Mouse (Mus musculus): Measurements from ENCODE around the gene Ecm2. TPM values are rescaled to one million over a fixed set of nuclear protein-coding genes. Genes with fewer than 3 reads are reported as not detected.

Ecm2 gene
- under 1 TPM in 1 of 2 experiments, not detected in 1; 0.09 TPM for total RNA-seq (2023)

GRCm38 (mm10) chr13:49504510-49504909 lies at the start of gene Ecm2:
TSS of gene Ecm2 (plus strand) at chr13:49504810.

DNA sequence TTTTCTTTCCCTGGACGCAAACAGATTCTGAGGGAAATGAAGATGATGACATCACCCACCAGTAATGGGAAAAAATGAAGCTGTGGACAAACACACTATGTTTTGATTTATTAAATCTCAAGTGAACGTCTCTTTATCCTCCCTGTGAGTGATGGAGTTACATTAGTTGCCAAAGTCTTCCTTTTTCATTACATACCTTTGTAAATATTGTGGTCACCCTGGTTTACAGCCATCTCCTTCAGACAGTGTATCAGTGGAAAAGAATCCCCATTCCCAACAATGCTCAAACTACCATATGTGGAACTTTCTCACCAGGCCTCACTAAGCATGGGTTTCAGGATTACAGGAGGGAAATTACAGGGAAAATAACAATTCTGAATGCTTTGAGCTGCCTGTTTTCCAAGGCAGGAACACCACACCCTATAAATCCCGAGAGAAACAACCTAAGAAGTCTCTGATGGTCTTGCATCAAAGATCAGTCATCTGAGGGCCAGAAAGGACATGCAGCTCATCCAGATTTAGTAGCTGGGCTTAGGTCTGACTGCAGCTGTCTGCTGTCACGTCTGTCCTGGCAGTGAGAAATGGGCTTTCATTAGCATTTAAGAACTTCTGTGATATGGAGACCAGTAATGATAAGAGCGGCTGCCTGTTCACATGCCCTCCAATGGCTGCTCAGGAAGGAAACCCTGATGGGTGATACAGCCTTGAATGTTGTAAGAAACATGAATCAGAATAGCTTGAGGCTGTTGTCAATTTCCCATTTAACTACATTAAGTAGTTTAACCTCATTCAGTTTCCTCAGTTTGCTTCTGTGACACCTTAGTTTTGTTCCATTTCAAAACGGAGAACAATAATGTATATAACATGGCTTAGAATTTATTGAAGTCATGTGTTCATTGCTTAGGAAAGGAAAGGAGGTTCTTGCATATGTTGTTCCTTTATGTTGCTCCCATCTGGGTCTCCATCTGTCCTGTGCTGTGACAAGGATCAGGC lies 11.9 kb upstream of the Ecm2 start, which contains the start of gene Tes3-ps:
Tes3-ps (plus strand) TSS at position 943 of the 993 bp plus-strand sequence.

GRCm38 (mm10) chr13:49544279-49544678 lies 39.7 kb downstream of the Ecm2 start, which contains the start of gene Aspn:
TSS of gene Aspn (plus strand) at chr13:49544443.

DNA sequence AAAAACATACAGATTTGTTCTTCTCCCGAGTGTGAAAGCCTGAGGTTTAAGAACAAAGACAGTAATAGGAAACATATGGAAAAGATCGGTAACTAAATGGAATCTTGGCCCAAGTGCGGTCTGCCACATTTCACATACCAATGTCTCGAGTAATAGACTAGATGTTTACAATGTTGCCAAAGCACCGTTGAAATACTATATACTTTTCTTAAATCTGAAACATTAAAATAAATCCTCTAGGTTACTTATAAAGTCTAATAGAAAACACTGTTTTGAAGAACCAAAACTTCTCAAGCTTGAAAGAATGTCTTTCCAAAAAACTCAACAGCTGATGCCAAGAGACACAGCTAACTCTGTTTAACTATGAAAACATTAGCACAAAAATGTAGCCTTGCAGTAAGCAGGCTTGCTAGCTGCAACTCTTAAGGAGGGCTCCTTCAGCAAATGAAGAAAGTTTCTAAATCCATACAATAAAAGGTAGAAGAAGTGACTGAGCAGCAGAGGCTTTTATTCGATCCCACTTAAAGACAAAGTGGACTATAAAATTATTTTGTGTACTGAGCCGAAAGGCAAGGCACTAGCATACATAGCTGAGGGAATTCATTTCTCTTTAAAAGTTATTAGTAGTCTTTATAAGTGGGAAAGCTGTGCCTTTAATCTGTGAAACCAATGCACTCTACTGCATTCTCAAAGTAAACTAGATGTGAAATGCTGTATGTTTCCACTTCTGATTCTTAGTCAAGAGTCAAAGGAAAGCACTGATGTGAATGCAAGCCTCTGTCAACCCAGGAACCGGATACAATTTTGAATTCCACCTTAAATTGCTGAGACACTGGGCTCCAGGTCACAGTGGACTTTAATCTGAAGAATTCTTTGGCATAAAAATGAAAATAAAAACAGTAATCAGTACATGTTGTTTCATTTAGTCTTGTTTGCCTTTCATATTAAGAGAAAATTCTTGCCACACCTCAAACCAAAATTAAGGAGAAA lies 77.2 kb downstream of the Ecm2 start, which contains the start of gene Omd:
Omd (plus strand) TSS at position 922 of the 990 bp plus-strand sequence.

Other genes with a start within 250 kb of the Ecm2 start
- gene Fgd3, start 184.5 kb upstream of the Ecm2 start, total RNA-seq (2023), result 10 to 100 TPM; 86.3 to 89.9 TPM
- 10 to 100 TPM; 31.0 to 34.8 TPM for gene Bicd2, start 163.2 kb upstream of the Ecm2 start, total RNA-seq (2023)
- gene Ippk, start 83.6 kb upstream of the Ecm2 start, total RNA-seq (2023), result 10 to 100 TPM; 10.8 to 13.5 TPM
- 1 to 10 TPM in 1 of 2 experiments, under 1 TPM in 1; 0.92 to 1.0 TPM for gene Tes3-ps, start 11.5 kb upstream of the Ecm2 start, total RNA-seq (2023)
- gene Aspn, start 39.6 kb downstream of the Ecm2 start, total RNA-seq (2023), result not detected
- gene Omd, start 77.7 kb downstream of the Ecm2 start, total RNA-seq (2023), result not detected
- not detected for gene Ogn, start 103.2 kb downstream of the Ecm2 start, total RNA-seq (2023)
- 1 to 10 TPM; 1.1 to 1.9 TPM for gene Cenpp, start 148.0 kb downstream of the Ecm2 start, total RNA-seq (2023)
- 10 to 100 TPM; 49.5 to 59.9 TPM for gene Nol8, start 148.3 kb downstream of the Ecm2 start, total RNA-seq (2023)
- 100 to 1,000 TPM; 110 to 126 TPM for gene Iars, start 177.3 kb downstream of the Ecm2 start, total RNA-seq (2023)